Mouse (Mus musculus): ENCODE measurements around the gene Rex2.
"Not testable (repeated sequence)": the region's sequence is repeated elsewhere in the genome, so short reads cannot be mapped to it uniquely, and the experiment has no call there.

- TF ChIP-seq CTCF (IDR thresholded peaks at IDR 0.05; ENCODE audit: low read depth, low read length); EP300 (IDR thresholded peaks at IDR 0.05; ENCODE audit: insufficient read depth, low read depth, low read length); POLR2A (IDR thresholded peaks at IDR 0.05; ENCODE audit: insufficient read depth, low read length): not testable (repeated sequence)
Observed at GRCm38 (mm10) chr4:147095641-147096040, 74.0 kb downstream of the Rex2 start.
